Mouse (Mus musculus): ENCODE data around the gene Gpr75. TPM values are rescaled to one million over a fixed set of nuclear protein-coding genes. Genes with fewer than 3 reads are reported as not detected.

Gpr75 gene
- polyA plus RNA-seq (2015; fragmentation: Nextera tagmentation; extraction: Ambion mirVana), result 0.05 and 0.07 TPM in 2 replicates

GRCm38 (mm10) chr11:30885171-30885871, at the start of gene Gpr75, which contains the start of gene Asb3:
Gene Gpr75 (plus strand): TSS chr11:30885358.
Gene Asb3 (plus strand): TSS chr11:30885416.

Other genes with a start within 250 kb of the Gpr75 start
- gene Acyp2, start 235.8 kb upstream of the Gpr75 start, polyA plus RNA-seq (2015; fragmentation: Nextera tagmentation; extraction: Ambion mirVana), result 9.4 and 12.9 TPM in 2 replicates
- gene Psme4, start 113.6 kb upstream of the Gpr75 start, polyA plus RNA-seq (2015; fragmentation: Nextera tagmentation; extraction: Ambion mirVana), result 14.3 and 15.2 TPM in 2 replicates
- gene Asb3, start 58 bp downstream of the Gpr75 start, polyA plus RNA-seq (2015; fragmentation: Nextera tagmentation; extraction: Ambion mirVana), result 15.2 and 16.6 TPM in 2 replicates
- 14.3 and 14.4 TPM in 2 replicates for gene Erlec1, start 69.0 kb downstream of the Gpr75 start, polyA plus RNA-seq (2015; fragmentation: Nextera tagmentation; extraction: Ambion mirVana)
- gene Chac2, start 101.0 kb downstream of the Gpr75 start, polyA plus RNA-seq (2015; fragmentation: Nextera tagmentation; extraction: Ambion mirVana), result 62.6 and 75.5 TPM in 2 replicates